Mouse (Mus musculus): ENCODE data around the gene Aatk. TPM values are rescaled to one million over a fixed set of nuclear protein-coding genes. Genes with fewer than 3 reads are reported as not detected.

Gene Aatk
- polyA plus RNA-seq, 1 experiment from 2014 or later, result 7.7 TPM

- WGBS, result under 1% methylated on average over 12 of the region's 23 CpGs
- H3K27me3 ChIP-seq, result peaks cover 33% of the 10 kb centered on the region
Measured at GRCm38 (mm10) chr11:120048252-120048556, 1.2 kb upstream of the Aatk start.

GRCm38 (mm10) chr11:120047531-120048251, 724 bp upstream of the Aatk start:
- peaks cover 45% of the 10 kb centered on the region for H3K4me1 ChIP-seq
- peak overlapping the region; percentile 96 for H3K4me2 ChIP-seq (replicated peaks)
- peak; percentile 50; the same call in 1 of the 2 replicates for ATAC-seq (ENCODE audit: low FRiP score, low read depth)
- H3K9me3 ChIP-seq, result no peaks in the 10 kb centered on the region
- WGBS, result 7% methylated on average over 23 of the region's 23 CpGs
- H3K36me3 ChIP-seq, result no peaks in the 10 kb centered on the region
- H3K4me3 ChIP-seq, result peak overlapping the region; percentile 68
- H3K9ac ChIP-seq (replicated peaks), result peak overlapping the region; percentile 86
- peaks cover 33% of the 10 kb centered on the region for H3K27me3 ChIP-seq
- H3K27ac ChIP-seq (replicated peaks), result peak overlapping the region; percentile 72; the same call in 1 of the 2 replicates

More at GRCm38 (mm10) chr11:120048252-120048556, 1.2 kb upstream of the Aatk start:
- no peak overlapping the region for H3K27ac ChIP-seq (replicated peaks)
- H3K4me3 ChIP-seq, result peak overlapping the region; percentile 68
- H3K36me3 ChIP-seq, result no peaks in the 10 kb centered on the region
- H3K4me2 ChIP-seq (replicated peaks), result peak overlapping the region; percentile 96
- H3K4me1 ChIP-seq, result peaks cover 45% of the 10 kb centered on the region
- no peaks in the 10 kb centered on the region for H3K9me3 ChIP-seq
- peak overlapping the region; percentile 86 for H3K9ac ChIP-seq (replicated peaks)
- ATAC-seq (ENCODE audit: low FRiP score, low read depth), result peak; percentile 38; the same call in 1 of the 2 replicates

- no peaks in the 10 kb centered on the region for H3K36me3 ChIP-seq
- peaks cover 33% of the 10 kb centered on the region for H3K27me3 ChIP-seq
- no peaks in the 10 kb centered on the region for H3K9me3 ChIP-seq
- peak overlapping the region; percentile 68 for H3K4me3 ChIP-seq
- H3K27ac ChIP-seq (replicated peaks), result no peak overlapping the region
- ATAC-seq (ENCODE audit: low FRiP score, low read depth), result no peak
- peaks cover 35% of the 10 kb centered on the region for H3K4me1 ChIP-seq
- H3K9ac ChIP-seq (replicated peaks), result peak overlapping the region; percentile 86
- H3K4me2 ChIP-seq (replicated peaks), result peak overlapping the region; percentile 96
- WGBS, result 47% methylated on average over 11 of the region's 11 CpGs
Measured at GRCm38 (mm10) chr11:120045839-120046552, 971 bp downstream of the Aatk start.

DNA sequence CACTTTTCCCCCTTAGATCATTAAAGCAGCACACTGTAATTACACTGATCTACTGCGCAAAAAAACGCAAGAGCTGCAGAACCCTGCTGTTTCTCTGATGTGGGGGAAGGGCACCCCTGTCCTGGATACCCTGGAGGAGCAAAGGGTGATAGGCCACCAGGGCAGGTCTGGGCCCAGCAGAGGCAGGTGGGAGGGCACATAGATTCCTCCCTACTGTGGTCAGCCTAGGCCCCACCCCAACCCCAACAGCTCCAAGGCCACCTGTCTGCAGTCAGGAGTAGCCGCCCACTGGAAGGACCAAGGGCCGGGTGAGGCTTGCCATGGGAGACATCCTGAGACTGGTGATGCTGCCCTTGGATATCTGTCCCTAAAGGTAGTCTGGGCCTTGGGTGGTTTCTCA, 1.6 kb downstream of the Aatk start:
- Histone ChIP-seq H3K27me3 (peaks cover 33% of the 10 kb centered on the region), H3K4me2 (replicated peaks) (peak overlapping the region; percentile 96), H3K4me1 (peaks cover 34% of the 10 kb centered on the region), H3K27ac (replicated peaks) (no peak overlapping the region), H3K4me3 (peak overlapping the region; percentile 68; the same call in 1 of the 2 replicates), H3K9ac (replicated peaks) (no peak overlapping the region; the same call in 1 of the 2 replicates), H3K9me3 (no peaks in the 10 kb centered on the region), H3K36me3 (no peaks in the 10 kb centered on the region)
- ATAC-seq (ENCODE audit: low FRiP score, low read depth), result no peak
- WGBS, result 62% methylated on average over 4 of the region's 4 CpGs

DNA sequence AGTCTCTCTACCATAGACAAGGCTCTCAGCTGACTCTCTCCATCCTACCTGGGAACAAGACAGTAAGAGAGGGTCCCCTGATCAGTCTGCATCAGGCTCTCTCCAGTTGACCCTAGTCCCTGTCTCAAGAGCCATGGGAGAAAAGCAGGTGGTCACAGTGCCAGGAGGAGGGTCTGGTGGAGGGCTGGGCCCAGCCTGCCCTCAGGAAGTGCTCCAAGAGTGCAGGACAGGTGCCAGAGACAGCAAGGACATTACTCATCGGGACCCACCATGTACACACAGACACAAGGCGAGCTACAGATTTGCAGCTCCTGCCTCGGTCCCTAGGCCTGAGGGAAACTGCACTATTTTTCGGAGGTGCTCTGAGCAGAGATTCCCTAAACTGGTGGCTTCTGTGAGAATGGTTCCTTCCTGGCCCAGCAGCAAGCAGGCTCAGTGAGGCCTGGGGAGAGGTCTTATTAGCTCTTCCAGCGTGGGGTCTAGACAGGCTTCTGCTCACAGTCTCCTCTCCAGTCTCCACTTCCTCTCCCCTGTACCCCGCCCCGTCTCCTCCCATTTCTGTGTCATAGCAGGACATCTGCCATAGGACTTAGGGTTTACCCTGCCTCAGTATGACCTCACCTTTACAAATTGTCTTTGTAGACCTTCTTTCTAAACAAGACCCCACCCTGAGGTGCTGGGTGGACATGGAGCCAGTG, 4.7 kb downstream of the Aatk start:
- 0 out of 2 replicates have a peak overlapping the region, but pooled peaks have one; percentile 35 for H3K27ac ChIP-seq (replicated peaks)
- H3K9ac ChIP-seq (replicated peaks), result 0 out of 2 replicates have a peak overlapping the region, but pooled peaks have one; percentile 1
- H3K4me3 ChIP-seq, result no peak overlapping the region
- WGBS, result 78% methylated on average over 7 of the region's 7 CpGs
- no peaks in the 10 kb centered on the region for H3K9me3 ChIP-seq
- no peaks in the 10 kb centered on the region for H3K36me3 ChIP-seq
- H3K4me1 ChIP-seq, result peaks cover 18% of the 10 kb centered on the region
- ATAC-seq (ENCODE audit: low FRiP score, low read depth), result no peak
- no peak overlapping the region for H3K4me2 ChIP-seq (replicated peaks)
- peaks cover 8% of the 10 kb centered on the region; the same call in 1 of the 2 replicates for H3K27me3 ChIP-seq

DNA sequence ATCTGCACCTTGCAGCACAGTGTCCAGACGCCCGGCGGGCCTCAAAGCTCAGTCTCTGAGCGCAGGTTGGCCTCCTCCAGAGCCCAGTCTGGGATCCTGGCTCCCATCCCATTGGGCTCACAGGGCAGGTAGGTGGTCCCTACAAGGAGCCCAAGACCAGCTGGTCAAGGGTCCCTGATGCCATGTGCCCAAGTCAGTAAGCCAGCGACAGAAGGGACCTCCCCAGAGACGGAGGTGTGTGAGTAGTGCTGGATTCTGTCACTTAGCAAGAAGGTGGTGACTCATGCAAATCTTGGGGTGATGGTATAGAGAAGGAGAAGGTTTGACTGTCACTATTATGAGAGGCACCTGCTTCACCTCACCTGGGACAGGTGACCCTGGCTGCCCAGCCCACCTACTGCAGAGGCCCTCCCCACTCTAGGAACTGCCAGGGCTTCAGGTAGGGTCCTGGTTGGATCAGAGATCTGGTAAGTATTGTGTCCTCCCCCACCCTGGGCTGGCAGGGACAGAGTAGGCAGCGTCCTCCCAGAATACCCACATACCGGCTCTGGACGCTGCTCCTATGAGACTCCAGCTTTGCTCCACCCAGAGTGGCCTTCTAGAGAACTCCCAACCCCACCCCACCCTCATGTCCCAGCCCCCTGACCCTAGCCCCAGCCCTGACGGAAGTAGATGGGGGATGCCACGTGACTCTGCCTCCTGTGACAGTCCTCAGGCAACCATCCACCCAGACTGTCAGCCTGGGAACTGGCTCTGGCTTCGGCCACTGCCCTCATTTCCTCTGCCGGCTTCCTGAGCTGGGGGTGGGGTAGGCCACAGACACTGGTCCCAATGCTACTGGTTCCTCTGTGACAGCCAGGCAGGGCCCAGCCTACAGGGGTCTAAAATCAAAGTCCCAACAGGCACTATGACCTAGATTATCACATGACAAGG, 5.5 kb downstream of the Aatk start:
- H3K4me3 ChIP-seq, result no peak overlapping the region
- 0 out of 2 replicates have a peak overlapping the region, but pooled peaks have one; percentile 1 for H3K9ac ChIP-seq (replicated peaks)
- no peaks in the 10 kb centered on the region for H3K9me3 ChIP-seq
- 76% methylated on average over 13 of the region's 13 CpGs for WGBS
- H3K27me3 ChIP-seq, result peaks cover 4% of the 10 kb centered on the region; the same call in 1 of the 2 replicates
- no peaks in the 10 kb centered on the region for H3K36me3 ChIP-seq
- ATAC-seq (ENCODE audit: low FRiP score, low read depth), result no peak
- 0 out of 2 replicates have a peak overlapping the region, but pooled peaks have one; percentile 35 for H3K27ac ChIP-seq (replicated peaks)
- no peak overlapping the region for H3K4me2 ChIP-seq (replicated peaks)
- H3K4me1 ChIP-seq, result peaks cover 14% of the 10 kb centered on the region

DNA sequence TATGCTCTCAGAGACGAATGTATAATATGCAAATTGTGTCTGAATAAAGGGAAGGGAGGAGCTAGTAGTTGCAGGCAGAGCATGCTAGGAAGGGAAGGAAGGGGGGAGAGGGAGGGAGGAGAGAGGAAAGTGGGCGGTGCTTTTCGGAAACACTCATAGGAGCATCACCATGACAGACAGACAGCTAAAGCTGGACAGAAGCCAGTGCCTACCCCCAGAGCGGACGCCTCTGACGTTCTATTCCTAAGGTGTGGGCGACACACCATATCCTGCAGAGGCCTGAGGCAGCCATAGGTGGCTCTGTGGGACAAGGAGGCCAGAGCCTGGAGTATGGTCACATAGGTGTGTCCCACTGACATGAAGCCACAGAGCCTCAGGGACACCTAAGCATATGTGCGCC, 6.5 kb downstream of the Aatk start:
- 81% methylated on average over 8 of the region's 8 CpGs for WGBS
- Histone ChIP-seq H3K27ac (replicated peaks) (no peak overlapping the region), H3K36me3 (no peaks in the 10 kb centered on the region), H3K9ac (replicated peaks) (no peak overlapping the region), H3K4me1 (peaks cover 4% of the 10 kb centered on the region; the same call in 1 of the 2 replicates), H3K4me2 (replicated peaks) (no peak overlapping the region), H3K4me3 (no peak overlapping the region), H3K27me3 (no peaks in the 10 kb centered on the region), H3K9me3 (no peaks in the 10 kb centered on the region)
- ATAC-seq (ENCODE audit: low FRiP score, low read depth), result no peak

DNA sequence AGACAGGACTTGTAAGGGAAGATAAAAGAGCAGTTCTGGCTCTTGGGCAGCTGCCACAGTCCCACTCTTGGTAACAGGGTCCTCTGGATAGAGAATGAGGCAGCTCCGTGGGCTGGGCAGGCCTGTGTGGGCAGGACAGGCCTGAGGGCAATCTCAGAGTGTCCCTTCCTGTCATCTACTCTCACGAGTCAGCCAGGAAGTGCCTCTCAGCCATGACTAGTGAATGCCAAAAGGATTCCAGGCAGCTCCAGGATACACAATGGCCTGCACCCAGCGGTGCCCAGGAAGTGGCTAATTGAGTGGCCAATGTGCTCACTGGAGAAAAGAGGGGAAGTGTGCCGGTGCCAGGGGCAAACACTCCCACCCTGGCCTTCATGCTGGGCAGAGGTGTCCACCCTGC, 7.4 kb downstream of the Aatk start:
- Histone ChIP-seq H3K4me3 (no peak overlapping the region), H3K4me1 (no peaks in the 10 kb centered on the region), H3K9me3 (no peaks in the 10 kb centered on the region), H3K9ac (replicated peaks) (no peak overlapping the region), H3K4me2 (replicated peaks) (no peak overlapping the region), H3K27me3 (no peaks in the 10 kb centered on the region), H3K36me3 (no peaks in the 10 kb centered on the region), H3K27ac (replicated peaks) (no peak overlapping the region)
- WGBS, result 44% methylated on average over 4 of the region's 4 CpGs
- ATAC-seq (ENCODE audit: low FRiP score, low read depth), result no peak

GRCm38 (mm10) chr11:120034762-120035161, 12.2 kb downstream of the Aatk start:
- Histone ChIP-seq H3K4me2 (replicated peaks) (no peak overlapping the region), H3K27me3 (no peaks in the 10 kb centered on the region), H3K36me3 (no peaks in the 10 kb centered on the region), H3K4me3 (no peak overlapping the region), H3K9ac (replicated peaks) (no peak overlapping the region), H3K27ac (replicated peaks) (no peak overlapping the region), H3K9me3 (no peaks in the 10 kb centered on the region), H3K4me1 (0 out of 2 replicates have a peak, but pooled peaks cover 3% of the 10 kb centered on the region)
- no peak for ATAC-seq (ENCODE audit: low FRiP score, low read depth)
- WGBS, result 75% methylated on average over 5 of the region's 5 CpGs

DNA sequence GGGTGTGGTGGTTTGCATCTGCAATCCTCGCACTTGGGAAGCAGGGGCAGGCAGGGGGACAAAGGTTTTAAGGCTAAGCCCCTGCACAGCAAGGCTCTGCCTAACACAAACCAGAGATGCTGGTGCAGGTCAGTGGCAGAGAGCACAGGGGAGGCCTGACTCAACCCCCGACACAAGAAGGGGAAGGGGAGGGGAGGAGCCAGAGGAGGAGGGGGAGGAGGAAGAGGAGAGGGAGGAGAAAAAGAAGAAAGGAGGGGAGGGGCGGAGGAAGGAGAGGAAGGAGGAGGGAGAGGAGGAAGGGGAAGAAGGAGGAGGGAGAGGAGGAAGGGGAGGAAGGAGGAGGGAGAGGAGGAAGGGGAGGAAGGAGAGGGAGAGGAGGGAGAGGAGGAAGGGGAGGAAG, 12.7 kb downstream of the Aatk start:
- no peaks in the 10 kb centered on the region for H3K9me3 ChIP-seq
- H3K4me2 ChIP-seq (replicated peaks), result no peak overlapping the region
- WGBS, result 34% methylated on average over 3 of the region's 3 CpGs
- no peak overlapping the region for H3K27ac ChIP-seq (replicated peaks)
- H3K4me3 ChIP-seq, result no peak overlapping the region
- no peak overlapping the region; the same call in 1 of the 2 replicates for H3K9ac ChIP-seq (replicated peaks)
- H3K4me1 ChIP-seq, result 0 out of 2 replicates have a peak, but pooled peaks cover 5% of the 10 kb centered on the region
- no peak for ATAC-seq (ENCODE audit: low FRiP score, low read depth)
- H3K27me3 ChIP-seq, result no peaks in the 10 kb centered on the region
- no peaks in the 10 kb centered on the region for H3K36me3 ChIP-seq

DNA sequence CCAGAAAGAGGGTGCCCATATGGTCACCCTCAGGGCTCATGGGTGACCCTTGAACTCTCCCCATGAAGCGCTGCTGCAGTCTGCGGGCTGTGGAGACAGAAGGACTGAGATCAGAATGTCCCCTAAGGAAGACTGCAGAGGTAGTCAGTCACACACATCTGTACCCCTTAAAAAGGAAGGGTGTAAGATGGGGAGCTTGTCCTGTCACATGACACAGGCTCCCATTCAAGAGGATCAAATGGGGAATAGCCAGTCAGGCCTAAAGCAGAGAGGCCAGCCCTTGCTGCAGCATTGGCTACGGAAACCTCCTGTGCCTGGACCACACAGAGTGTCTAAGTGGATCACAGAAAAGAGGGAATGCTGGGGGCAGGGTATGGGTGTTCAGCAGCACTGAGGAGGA, 13.5 kb downstream of the Aatk start:
- Histone ChIP-seq H3K4me2 (replicated peaks) (no peak overlapping the region), H3K27ac (replicated peaks) (no peak overlapping the region), H3K4me3 (no peak overlapping the region), H3K27me3 (no peaks in the 10 kb centered on the region), H3K4me1 (0 out of 2 replicates have a peak, but pooled peaks cover 5% of the 10 kb centered on the region), H3K9ac (replicated peaks) (no peak overlapping the region), H3K36me3 (no peaks in the 10 kb centered on the region), H3K9me3 (no peaks in the 10 kb centered on the region)
- WGBS, result 65% methylated on average over 3 of the region's 3 CpGs
- no peak for ATAC-seq (ENCODE audit: low FRiP score, low read depth)

All from midbrain, embryonic 12.5 days (tissue).